10 mouse cellular contexts compared by ENCODE assay signal in genomic region chr13:20353862-20354603, GRCm38 (mm10).
A peak's percentile ranks its signal among the peaks of the same experiment; 100 is the strongest.
DNase-seq lines count a peak whose midpoint lies in the region; ATAC-seq and TF ChIP-seq lines count a peak whose summit lies in the region.
"Had no signal": no experiment of that assay in that cellular context is flagged by ENCODE, and none has a peak within 500 bp of the region (broad histone marks: within the 10 kb centered on the region; RNA-seq: fewer than 3 reads in every experiment).

No protein-coding gene starts in this region.

- WGBS in heart, postnatal 0 days, result 44% methylated on average over 10 of the region's 10 CpGs
- 21% methylated on average over 10 of the region's 10 CpGs for WGBS in hindbrain, postnatal 0 days
- WGBS in neural tube, embryonic 15.5 days, result 18% methylated on average over 10 of the region's 10 CpGs
- 37% methylated on average over 10 of the region's 10 CpGs for WGBS in kidney, adult 2 months

- TF ChIP-seq CTCF in heart, postnatal 0 days (IDR thresholded peaks at IDR 0.05; ENCODE audit: low read depth), result peak; percentile 21; the same call in 1 of the 2 replicates
- TF ChIP-seq CTCF in cortical plate, adult 2 months (IDR thresholded peaks at IDR 0.05; ENCODE audit: extremely low read depth, insufficient read depth, low read length), result peak; percentile 8; the same call in 1 of the 2 replicates
- peak; percentile 47 for TF ChIP-seq CTCF in hindbrain, postnatal 0 days (IDR thresholded peaks at IDR 0.05; ENCODE audit: low read depth)
- no peak for TF ChIP-seq CTCF in kidney, adult 2 months (conservative IDR thresholded peaks at IDR 0.05; ENCODE audit: insufficient read depth, insufficient read length, low read depth, low read length)

- no peak overlapping the region for H3K4me2 ChIP-seq in heart, postnatal 0 days (ENCODE audit: low read depth, low read length)
- H3K4me2 ChIP-seq in hindbrain, postnatal 0 days (ENCODE audit: low read depth, low read length), result no peak overlapping the region; the same call in 1 of the 2 replicates
- H3K4me2 ChIP-seq in neural tube, embryonic 15.5 days, result peak overlapping the region; percentile 19; the same call in 1 of the 2 replicates

- H3K27me3 ChIP-seq in heart, postnatal 0 days (ENCODE audit: control insufficient read depth, insufficient read depth, low read length), result no peaks in the 10 kb centered on the region
- H3K27me3 ChIP-seq in hindbrain, postnatal 0 days (ENCODE audit: insufficient read depth, low read length), result no peaks in the 10 kb centered on the region
- H3K27me3 ChIP-seq in neural tube, embryonic 15.5 days (replicated peaks), result no peaks in the 10 kb centered on the region
- H3K27me3 ChIP-seq in kidney, adult 2 months (replicated peaks; ENCODE audit: control insufficient read depth, insufficient read depth, low read length), result no peaks in the 10 kb centered on the region

- 0 out of 2 replicates have a peak overlapping the region, but pooled peaks have one; percentile 38 for H3K27ac ChIP-seq in heart, postnatal 0 days (ENCODE audit: low read depth)
- H3K27ac ChIP-seq in cortical plate, adult 2 months (ENCODE audit: insufficient read depth, low read length), result no peak overlapping the region
- H3K27ac ChIP-seq in hindbrain, postnatal 0 days, result peak overlapping the region; percentile 41; the same call in 1 of the 2 replicates
- H3K27ac ChIP-seq in neural tube, embryonic 15.5 days (replicated peaks), result peak overlapping the region; percentile 56; the same call in 1 of the 2 replicates
- no peak overlapping the region for H3K27ac ChIP-seq in kidney, adult 2 months (ENCODE audit: insufficient read depth, low read depth, low read length)

- no peaks in the 10 kb centered on the region; the same call in 1 of the 2 replicates for H3K4me1 ChIP-seq in heart, postnatal 0 days (ENCODE audit: control insufficient read depth, insufficient read depth)
- H3K4me1 ChIP-seq in cortical plate, adult 2 months (ENCODE audit: control insufficient read depth, insufficient read depth, low read length), result no peaks in the 10 kb centered on the region
- peaks cover 3% of the 10 kb centered on the region; the same call in 1 of the 2 replicates for H3K4me1 ChIP-seq in hindbrain, postnatal 0 days (ENCODE audit: insufficient read depth, low read length)
- peaks cover 11% of the 10 kb centered on the region for H3K4me1 ChIP-seq in neural tube, embryonic 15.5 days
- H3K4me1 ChIP-seq in kidney, adult 2 months (ENCODE audit: control insufficient read depth, insufficient read depth, low read length), result no peaks in the 10 kb centered on the region

- DNase-seq in heart, postnatal 0 days (ENCODE audit: low spot score), result no peak
- DNase-seq in heart, postnatal 10 days, result no peak
- DNase-seq in hindbrain, postnatal 0 days (ENCODE audit: low spot score), result peak; percentile 66
- DNase-seq in gastrocnemius, adult 8-10 months (ENCODE audit: low spot score in 2 of 2), result no peak
- DNase-seq in kidney, adult 2 months, result no peak
- no peak for DNase-seq in adrenal gland, adult 2 months
- DNase-seq: lung, postnatal 36 days had no signal

- H3K36me3 ChIP-seq in heart, postnatal 0 days (replicated peaks; ENCODE audit: control insufficient read depth, insufficient read depth, low read length), result no peaks in the 10 kb centered on the region
- no peaks in the 10 kb centered on the region for H3K36me3 ChIP-seq in hindbrain, postnatal 0 days (ENCODE audit: insufficient read depth, low read length)
- no peaks in the 10 kb centered on the region for H3K36me3 ChIP-seq in neural tube, embryonic 15.5 days
- no peaks in the 10 kb centered on the region for H3K36me3 ChIP-seq in kidney, adult 2 months (ENCODE audit: control insufficient read depth, insufficient read depth, low read length)
- H3K36me3 ChIP-seq: G1E had no signal

- no peak overlapping the region for H3K9ac ChIP-seq in heart, postnatal 0 days (replicated peaks; ENCODE audit: low read depth, low read length)
- H3K9ac ChIP-seq in hindbrain, postnatal 0 days (replicated peaks; ENCODE audit: low read length), result no peak overlapping the region
- no peak overlapping the region for H3K9ac ChIP-seq in neural tube, embryonic 15.5 days (replicated peaks)

- TF ChIP-seq POLR2A in cortical plate, adult 2 months (IDR thresholded peaks at IDR 0.05; ENCODE audit: extremely low read depth, insufficient read depth, low read length), result no peak
- no peak for TF ChIP-seq POLR2A in kidney, adult 2 months (IDR thresholded peaks at IDR 0.05; ENCODE audit: low read depth, low read length)

- no peak; the same call in 1 of the 2 replicates for ATAC-seq in heart, postnatal 0 days (ENCODE audit: insufficient read depth, low read depth)
- ATAC-seq in hindbrain, postnatal 0 days, result peak; percentile 33; the same call in 1 of the 2 replicates
- peak; percentile 65 for ATAC-seq in neural tube, embryonic 15.5 days (ENCODE audit: low FRiP score)

- no peak overlapping the region for H3K4me3 ChIP-seq in heart, postnatal 0 days (ENCODE audit: low read depth, low read length)
- no peak overlapping the region for H3K4me3 ChIP-seq in cortical plate, adult 2 months (ENCODE audit: insufficient read depth, low read length)
- H3K4me3 ChIP-seq in hindbrain, postnatal 0 days (ENCODE audit: low read length), result no peak overlapping the region
- no peak overlapping the region for H3K4me3 ChIP-seq in neural tube, embryonic 15.5 days (replicated peaks)
- H3K4me3 ChIP-seq in kidney, adult 2 months (ENCODE audit: insufficient read depth, low read depth, low read length), result no peak overlapping the region

- intact Hi-C loops in heart, postnatal 10 days (cut with DNase I), result no loop called here

- TF ChIP-seq EP300 in heart, postnatal 0 days (IDR thresholded peaks at IDR 0.05; ENCODE audit: low read depth), result no peak

- H3K9me3 ChIP-seq in heart, postnatal 0 days (replicated peaks; ENCODE audit: control insufficient read depth, low read length), result no peaks in the 10 kb centered on the region
- H3K9me3 ChIP-seq in hindbrain, postnatal 0 days (ENCODE audit: low read length), result no peaks in the 10 kb centered on the region
- H3K9me3 ChIP-seq in neural tube, embryonic 15.5 days (replicated peaks), result no peaks in the 10 kb centered on the region
- H3K9me3 ChIP-seq: G1E had no signal

Comparison
In these comparisons a context has a peak if more than half of its experiments do, and no peak if none do; other contexts are left out.
1. H3K27ac ChIP-seq: peak in heart, postnatal 0 days (single experiment), hindbrain, postnatal 0 days (single experiment) and neural tube, embryonic 15.5 days (single experiment); none in cortical plate, adult 2 months (single experiment) and kidney, adult 2 months (single experiment).